Mouse (Mus musculus): ENCODE measurements around the gene Tjp1. TPM values are rescaled to one million over a fixed set of nuclear protein-coding genes. Genes with fewer than 3 reads are reported as not detected.

Gene Tjp1
- polyA plus RNA-seq, 1 experiment from 2014 or later: 17.4 TPM

GRCm38 (mm10) chr7:65382515-65383283 is 144.9 kb downstream of the Tjp1 start:
- 85% methylated on average over 10 of the region's 10 CpGs for WGBS
- H3K4me3 ChIP-seq (ENCODE audit: low read depth, low read length): no peak overlapping the region
- H3K27ac ChIP-seq (ENCODE audit: low read depth, low read length): no peak overlapping the region
- H3K9me3 ChIP-seq (ENCODE audit: control insufficient read depth, low read length): no peaks in the 10 kb centered on the region
- no peak overlapping the region for H3K4me2 ChIP-seq (replicated peaks; ENCODE audit: low read depth, low read length)
- no peaks in the 10 kb centered on the region for H3K4me1 ChIP-seq (replicated peaks; ENCODE audit: control insufficient read depth, insufficient read depth, low read length)
- H3K36me3 ChIP-seq (ENCODE audit: control insufficient read depth, insufficient read depth, low read length): no peaks in the 10 kb centered on the region
- H3K27me3 ChIP-seq (ENCODE audit: control insufficient read depth, insufficient read depth, low read length): no peaks in the 10 kb centered on the region
- H3K9ac ChIP-seq (ENCODE audit: low read depth, low read length): no peak overlapping the region
- no peak for DNase-seq (ENCODE audit: low spot score)
- ATAC-seq (ENCODE audit: low FRiP score): no peak

- Histone ChIP-seq H3K9me3 (ENCODE audit: control insufficient read depth, low read length) (no peaks in the 10 kb centered on the region), H3K27ac (ENCODE audit: low read depth, low read length) (no peak overlapping the region), H3K27me3 (ENCODE audit: control insufficient read depth, insufficient read depth, low read length) (no peaks in the 10 kb centered on the region), H3K4me3 (ENCODE audit: low read depth, low read length) (no peak overlapping the region), H3K4me2 (replicated peaks; ENCODE audit: low read depth, low read length) (no peak overlapping the region), H3K9ac (ENCODE audit: low read depth, low read length) (no peak overlapping the region), H3K4me1 (replicated peaks; ENCODE audit: control insufficient read depth, insufficient read depth, low read length) (no peaks in the 10 kb centered on the region), H3K36me3 (ENCODE audit: control insufficient read depth, insufficient read depth, low read length) (no peaks in the 10 kb centered on the region)
- no peak for DNase-seq (ENCODE audit: low spot score)
- WGBS: 37% methylated on average over 6 of the region's 6 CpGs
- ATAC-seq (ENCODE audit: low FRiP score): no peak
These were observed 145.7 kb downstream of the Tjp1 start for GRCm38 (mm10) chr7:65381896-65382295.

GRCm38 (mm10) chr7:65380716-65381115 is 146.9 kb downstream of the Tjp1 start:
- WGBS: 90% methylated on average over 9 of the region's 9 CpGs
- Histone ChIP-seq H3K4me2 (replicated peaks; ENCODE audit: low read depth, low read length) (no peak overlapping the region), H3K36me3 (ENCODE audit: control insufficient read depth, insufficient read depth, low read length) (no peaks in the 10 kb centered on the region), H3K9ac (ENCODE audit: low read depth, low read length) (no peak overlapping the region), H3K4me1 (replicated peaks; ENCODE audit: control insufficient read depth, insufficient read depth, low read length) (no peaks in the 10 kb centered on the region), H3K9me3 (ENCODE audit: control insufficient read depth, low read length) (no peaks in the 10 kb centered on the region), H3K4me3 (ENCODE audit: low read depth, low read length) (no peak overlapping the region), H3K27ac (ENCODE audit: low read depth, low read length) (no peak overlapping the region), H3K27me3 (ENCODE audit: control insufficient read depth, insufficient read depth, low read length) (no peaks in the 10 kb centered on the region)
- ATAC-seq (ENCODE audit: low FRiP score) (no peak), DNase-seq (ENCODE audit: low spot score) (no peak)

DNA sequence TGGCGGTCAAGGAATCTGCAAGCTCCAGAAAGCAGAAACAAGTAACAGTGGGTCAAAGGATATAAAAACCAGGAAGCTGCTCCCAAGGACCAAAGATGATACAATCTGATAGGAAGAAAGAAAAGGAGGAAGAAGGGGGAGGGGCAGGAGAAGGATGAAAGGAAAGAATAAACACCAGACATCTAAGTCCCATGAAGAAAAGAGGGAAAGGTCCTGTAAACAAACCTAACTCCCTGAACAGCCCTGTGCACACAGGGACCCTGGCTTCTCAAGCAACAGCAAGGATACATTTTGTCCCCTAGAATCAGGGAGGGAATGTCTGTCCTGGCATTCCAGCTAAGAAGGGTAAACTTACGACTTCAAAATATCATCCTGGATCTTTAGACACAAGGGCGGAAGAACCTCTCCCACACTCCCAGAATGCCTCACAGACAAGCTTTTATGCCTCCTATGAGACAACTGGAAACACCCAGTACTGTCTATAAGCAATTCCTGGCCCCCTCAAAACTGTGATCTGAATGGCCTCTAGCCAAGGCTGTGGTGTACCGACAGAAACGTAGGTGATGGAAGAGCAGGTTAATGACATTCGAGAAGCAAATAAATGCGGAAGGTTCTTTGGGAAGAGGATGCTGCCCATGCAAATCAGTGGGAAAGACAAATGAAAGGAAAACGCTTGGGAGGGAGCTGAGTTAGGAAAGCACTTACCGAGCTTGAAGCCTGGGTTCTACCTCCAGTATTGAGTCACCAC is 148.6 kb downstream of the Tjp1 start:
- 57% methylated on average over 9 of the region's 9 CpGs for WGBS
- H3K9ac ChIP-seq (ENCODE audit: low read depth, low read length): no peak overlapping the region
- ATAC-seq (ENCODE audit: low FRiP score) (no peak), DNase-seq (ENCODE audit: low spot score) (no peak)
- no peaks in the 10 kb centered on the region for H3K36me3 ChIP-seq (ENCODE audit: control insufficient read depth, insufficient read depth, low read length)
- H3K27ac ChIP-seq (ENCODE audit: low read depth, low read length): no peak overlapping the region
- no peaks in the 10 kb centered on the region for H3K9me3 ChIP-seq (ENCODE audit: control insufficient read depth, low read length)
- H3K4me2 ChIP-seq (replicated peaks; ENCODE audit: low read depth, low read length): no peak overlapping the region
- no peak overlapping the region for H3K4me3 ChIP-seq (ENCODE audit: low read depth, low read length)
- H3K4me1 ChIP-seq (replicated peaks; ENCODE audit: control insufficient read depth, insufficient read depth, low read length): no peaks in the 10 kb centered on the region
- no peaks in the 10 kb centered on the region for H3K27me3 ChIP-seq (ENCODE audit: control insufficient read depth, insufficient read depth, low read length)

DNA sequence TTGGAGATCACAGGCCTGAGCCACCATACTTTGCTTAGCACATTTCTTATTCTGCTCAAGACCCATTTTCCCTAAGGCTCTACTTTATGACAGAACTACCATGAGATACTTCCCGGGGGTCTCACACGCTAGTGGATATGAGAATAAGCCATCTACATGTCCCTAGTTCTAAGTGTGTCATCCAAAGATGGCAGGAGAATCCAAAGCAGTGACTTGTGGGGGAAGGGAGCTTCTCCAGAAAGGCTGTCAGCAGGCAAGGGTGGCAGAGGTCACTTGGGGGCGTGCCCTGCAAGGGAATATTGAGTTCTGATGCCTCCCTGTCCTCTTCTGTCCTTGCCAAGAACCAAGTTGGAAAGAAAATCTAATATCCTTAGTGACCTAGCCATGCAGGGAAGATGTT is 150.1 kb downstream of the Tjp1 start:
- Histone ChIP-seq H3K27me3 (ENCODE audit: control insufficient read depth, insufficient read depth, low read length) (no peaks in the 10 kb centered on the region), H3K4me1 (replicated peaks; ENCODE audit: control insufficient read depth, insufficient read depth, low read length) (no peaks in the 10 kb centered on the region), H3K36me3 (ENCODE audit: control insufficient read depth, insufficient read depth, low read length) (no peaks in the 10 kb centered on the region), H3K4me2 (replicated peaks; ENCODE audit: low read depth, low read length) (no peak overlapping the region), H3K9ac (ENCODE audit: low read depth, low read length) (no peak overlapping the region), H3K4me3 (ENCODE audit: low read depth, low read length) (no peak overlapping the region), H3K27ac (ENCODE audit: low read depth, low read length) (no peak overlapping the region), H3K9me3 (ENCODE audit: control insufficient read depth, low read length) (no peaks in the 10 kb centered on the region)
- 88% methylated on average over 3 of the region's 3 CpGs for WGBS
- ATAC-seq (ENCODE audit: low FRiP score) (no peak), DNase-seq (ENCODE audit: low spot score) (no peak)

GRCm38 (mm10) chr7:65375621-65376020 is 152.0 kb downstream of the Tjp1 start:
- H3K4me2 ChIP-seq (replicated peaks; ENCODE audit: low read depth, low read length): no peak overlapping the region
- H3K27ac ChIP-seq (ENCODE audit: low read depth, low read length): no peak overlapping the region
- H3K9ac ChIP-seq (ENCODE audit: low read depth, low read length): no peak overlapping the region
- H3K9me3 ChIP-seq (ENCODE audit: control insufficient read depth, low read length): no peaks in the 10 kb centered on the region
- WGBS: 91% methylated on average over 3 of the region's 3 CpGs
- no peaks in the 10 kb centered on the region for H3K4me1 ChIP-seq (replicated peaks; ENCODE audit: control insufficient read depth, insufficient read depth, low read length)
- H3K27me3 ChIP-seq (ENCODE audit: control insufficient read depth, insufficient read depth, low read length): no peaks in the 10 kb centered on the region
- ATAC-seq (ENCODE audit: low FRiP score) (no peak), DNase-seq (ENCODE audit: low spot score) (no peak)
- no peak overlapping the region for H3K4me3 ChIP-seq (ENCODE audit: low read depth, low read length)
- no peaks in the 10 kb centered on the region for H3K36me3 ChIP-seq (ENCODE audit: control insufficient read depth, insufficient read depth, low read length)

GRCm38 (mm10) chr7:65375176-65375575 is 152.4 kb downstream of the Tjp1 start:
- Histone ChIP-seq H3K27me3 (ENCODE audit: control insufficient read depth, insufficient read depth, low read length) (no peaks in the 10 kb centered on the region), H3K9me3 (ENCODE audit: control insufficient read depth, low read length) (no peaks in the 10 kb centered on the region), H3K4me1 (replicated peaks; ENCODE audit: control insufficient read depth, insufficient read depth, low read length) (no peaks in the 10 kb centered on the region), H3K4me3 (ENCODE audit: low read depth, low read length) (no peak overlapping the region), H3K9ac (ENCODE audit: low read depth, low read length) (no peak overlapping the region), H3K27ac (ENCODE audit: low read depth, low read length) (no peak overlapping the region), H3K36me3 (ENCODE audit: control insufficient read depth, insufficient read depth, low read length) (no peaks in the 10 kb centered on the region), H3K4me2 (replicated peaks; ENCODE audit: low read depth, low read length) (no peak overlapping the region)
- WGBS: 81% methylated on average over 8 of the region's 8 CpGs
- ATAC-seq (ENCODE audit: low FRiP score) (no peak), DNase-seq (ENCODE audit: low spot score) (no peak)

- 89% methylated on average over 8 of the region's 8 CpGs for WGBS
- ATAC-seq (ENCODE audit: low FRiP score): no peak
These were observed 154.2 kb downstream of the Tjp1 start for GRCm38 (mm10) chr7:65373336-65373735.

More at GRCm38 (mm10) chr7:65373336-65373735, 154.2 kb downstream of the Tjp1 start:
- no peak overlapping the region for H3K4me3 ChIP-seq (ENCODE audit: low read depth, low read length)
- H3K27me3 ChIP-seq (ENCODE audit: control insufficient read depth, insufficient read depth, low read length): no peaks in the 10 kb centered on the region
- 0 out of 2 replicates have a peak, but pooled peaks cover 3% of the 10 kb centered on the region for H3K4me1 ChIP-seq (replicated peaks; ENCODE audit: control insufficient read depth, insufficient read depth, low read length)
- H3K9ac ChIP-seq (ENCODE audit: low read depth, low read length): no peak overlapping the region
- no peak overlapping the region for H3K27ac ChIP-seq (ENCODE audit: low read depth, low read length)
- no peaks in the 10 kb centered on the region for H3K36me3 ChIP-seq (ENCODE audit: control insufficient read depth, insufficient read depth, low read length)
- H3K9me3 ChIP-seq (ENCODE audit: control insufficient read depth, low read length): no peaks in the 10 kb centered on the region
- H3K4me2 ChIP-seq (replicated peaks; ENCODE audit: low read depth, low read length): no peak overlapping the region
- DNase-seq (ENCODE audit: low spot score): no peak

All from hindbrain, embryonic 11.5 days (tissue).